Mouse (Mus musculus) testis, adult 2 months (tissue): ENCODE data around the gene Pom121.

ENCODE experiments used
- CTCF ChIP-seq: fragments of 200-500 bp; IDR thresholded peaks from 2 replicates; pipeline ENCODE4 v1.5.1; 2012; ENCODE audit warnings: low read depth, mild to moderate bottlenecking, inconsistent platforms, low read length, moderate library complexity; ENCODE audit not compliant: control insufficient read depth, insufficient read depth, insufficient replicate concordance
- POLR2A ChIP-seq: fragments of 200-500 bp; IDR thresholded peaks from 2 replicates; pipeline ENCODE4 v1.6.1; 2012; ENCODE audit warnings: low read depth, mild to moderate bottlenecking, inconsistent platforms, low read length, moderate library complexity; ENCODE audit not compliant: control insufficient read depth

DNA sequence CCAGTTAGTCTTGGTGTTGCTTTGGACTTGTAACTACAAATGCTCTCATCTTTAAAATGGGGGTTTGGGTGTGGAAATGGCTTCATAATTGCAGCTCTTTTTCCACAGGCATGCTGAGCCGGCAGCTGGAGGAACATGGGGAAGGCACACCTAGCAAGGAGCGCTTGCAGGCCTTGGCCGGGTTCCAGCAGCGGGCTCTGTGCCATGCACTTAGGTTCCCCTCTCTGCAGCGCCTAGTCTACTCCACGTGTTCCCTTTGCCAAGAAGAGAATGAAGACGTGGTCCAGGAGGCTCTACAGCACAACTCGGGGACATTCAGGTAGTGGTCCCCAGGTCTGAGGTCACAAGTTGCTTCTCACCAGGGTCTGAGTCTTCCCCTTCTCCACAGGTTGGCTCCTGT lies 19.2 kb downstream of the Pom121 start:
- TF ChIP-seq POLR2A: no peak
- no peak for TF ChIP-seq CTCF
